Mouse (Mus musculus) left cerebral cortex, postnatal 4 days (tissue): ENCODE measurements at regions not wholly inside any gene's neighbourhood (a gene's known extent, or its start where the extent isn't known, plus 50 kb on each side); places are given as distances from the start of the nearest gene placed in this dataset.

Experiments used
- DNase-seq: peaks from one replicate; pipeline ENCODE4 v3.0.0-alpha.2; 2022
- intact Hi-C: fragments of 180-260 bp; cut with DNase I; formaldehyde crosslinking; loops from one replicate; pipeline ENCODE4 v1.15.1; 2025

- DNase-seq, result no peak
- intact Hi-C loops, result no loop called here
Measured at GRCm38 (mm10) chr15:62122265-62123023, 1199.6 kb upstream of the A1bg start.

- intact Hi-C loops, result no loop called here
Measured at GRCm38 (mm10) chr15:62121696-62122095, 1198.9 kb upstream of the A1bg start.

GRCm38 (mm10) chr15:62120735-62121134 lies 1197.9 kb upstream of the A1bg start:
- intact Hi-C loops, result no loop called here
- no peak for DNase-seq

More at GRCm38 (mm10) chr15:62121696-62122095, 1198.9 kb upstream of the A1bg start:
- peak; percentile 8 for DNase-seq

- intact Hi-C loops, result no loop called here
- no peak for DNase-seq
Measured at GRCm38 (mm10) chr15:62118997-62119396, 1196.2 kb upstream of the A1bg start.

- intact Hi-C loops, result no loop called here
Measured at GRCm38 (mm10) chr15:62116184-62116583, 1193.4 kb upstream of the A1bg start.

GRCm38 (mm10) chr15:62114815-62115214 lies 1192.0 kb upstream of the A1bg start:
- intact Hi-C loops, result no loop called here
- no peak for DNase-seq

More at GRCm38 (mm10) chr15:62116184-62116583, 1193.4 kb upstream of the A1bg start:
- no peak for DNase-seq

- intact Hi-C loops, result no loop called here
- no peak for DNase-seq
Measured at GRCm38 (mm10) chr15:62112151-62112550, 1189.3 kb upstream of the A1bg start.

GRCm38 (mm10) chr15:62107976-62108375 lies 1185.2 kb upstream of the A1bg start:
- peak; percentile 40 for DNase-seq
- intact Hi-C loops, result no loop called here

- DNase-seq, result peak; percentile 94
- intact Hi-C loops, result no loop called here
Measured at GRCm38 (mm10) chr15:62106518-62106975, 1183.7 kb upstream of the A1bg start.

- DNase-seq, result no peak
- intact Hi-C loops, result no loop called here
Measured at GRCm38 (mm10) chr15:62105483-62105882, 1182.7 kb upstream of the A1bg start.

GRCm38 (mm10) chr15:62104653-62105052 lies 1181.8 kb upstream of the A1bg start:
- peak; percentile 85 for DNase-seq
- intact Hi-C loops, result no loop called here

- intact Hi-C loops, result no loop called here
- DNase-seq, result no peak
Measured at GRCm38 (mm10) chr15:62099683-62100082, 1176.9 kb upstream of the A1bg start.

- intact Hi-C loops, result no loop called here
- no peak for DNase-seq
Measured at GRCm38 (mm10) chr15:62098791-62099660, 1176.2 kb upstream of the A1bg start.

- DNase-seq, result no peak
- intact Hi-C loops, result no loop called here
Measured at GRCm38 (mm10) chr15:62096778-62097177, 1174.0 kb upstream of the A1bg start.

GRCm38 (mm10) chr15:62095198-62095597 lies 1172.4 kb upstream of the A1bg start:
- intact Hi-C loops, result no loop called here
- no peak for DNase-seq

GRCm38 (mm10) chr15:62093672-62094071 lies 1170.9 kb upstream of the A1bg start:
- intact Hi-C loops, result no loop called here
- DNase-seq, result no peak

- peak; percentile 8 for DNase-seq
- intact Hi-C loops, result no loop called here
Measured at GRCm38 (mm10) chr15:62092671-62093185, 1169.9 kb upstream of the A1bg start.

GRCm38 (mm10) chr15:62091746-62092659 lies 1169.2 kb upstream of the A1bg start:
- DNase-seq, result no peak
- intact Hi-C loops, result no loop called here

GRCm38 (mm10) chr15:62091144-62091543 lies 1168.3 kb upstream of the A1bg start:
- intact Hi-C loops, result no loop called here
- DNase-seq, result no peak

- intact Hi-C loops, result no loop called here
- DNase-seq, result no peak
Measured at GRCm38 (mm10) chr15:62088341-62088740, 1165.5 kb upstream of the A1bg start.
